Mouse (Mus musculus) v-Abl transformed pro-B cells (cell line): ENCODE data around the gene Pa2g4.

Experiments
- in situ Hi-C, 2 experiments: fragments of 400-800 bp; cut with MboI; formaldehyde crosslinking; loops; one replicate each; pipeline ENCODE4 v1.15.1; 2025; ENCODE audit not compliant: unreplicated experiment in 2 of 2

The Pa2g4 gene

DNA sequence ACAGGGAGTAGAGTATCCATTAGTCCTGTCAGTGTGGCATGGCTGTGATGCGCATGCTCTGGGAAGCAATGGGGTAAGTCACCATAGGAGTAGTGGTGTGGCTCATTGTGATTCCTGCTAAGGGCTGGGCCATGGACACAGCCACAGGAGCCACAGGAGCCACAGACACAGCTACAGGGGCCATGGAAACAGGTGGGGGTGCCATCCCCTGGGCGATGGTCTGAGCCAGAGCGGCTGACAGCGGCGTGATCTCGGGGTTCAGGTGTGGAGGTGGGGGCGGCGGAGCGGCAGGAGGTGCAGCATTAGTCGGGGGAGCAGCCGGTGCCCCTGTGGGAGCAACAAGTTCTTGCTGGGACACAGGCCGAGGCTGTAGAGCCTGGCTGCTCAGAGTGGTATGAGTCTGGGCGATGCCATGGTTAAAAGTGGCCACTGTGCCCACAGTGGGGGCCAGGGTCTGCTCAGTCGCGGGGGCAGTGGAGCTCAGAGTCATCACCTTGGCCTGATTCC is 21.6 kb downstream of the Pa2g4 start:
- in situ Hi-C loops = loop anchor here in 1 of 2 experiments (10.0 kb wide), 2 partner anchors 131 to 209 kb away; partner anchors contain the start of genes Cs and Suox

- in situ Hi-C loops = loop anchor here in 1 of 2 experiments (10.0 kb wide), 2 partner anchors 132 to 208 kb away; partner anchors contain the start of genes Cs and Suox
These were observed 22.7 kb downstream of the Pa2g4 start for GRCm38 (mm10) chr10:128543100-128543499.

DNA sequence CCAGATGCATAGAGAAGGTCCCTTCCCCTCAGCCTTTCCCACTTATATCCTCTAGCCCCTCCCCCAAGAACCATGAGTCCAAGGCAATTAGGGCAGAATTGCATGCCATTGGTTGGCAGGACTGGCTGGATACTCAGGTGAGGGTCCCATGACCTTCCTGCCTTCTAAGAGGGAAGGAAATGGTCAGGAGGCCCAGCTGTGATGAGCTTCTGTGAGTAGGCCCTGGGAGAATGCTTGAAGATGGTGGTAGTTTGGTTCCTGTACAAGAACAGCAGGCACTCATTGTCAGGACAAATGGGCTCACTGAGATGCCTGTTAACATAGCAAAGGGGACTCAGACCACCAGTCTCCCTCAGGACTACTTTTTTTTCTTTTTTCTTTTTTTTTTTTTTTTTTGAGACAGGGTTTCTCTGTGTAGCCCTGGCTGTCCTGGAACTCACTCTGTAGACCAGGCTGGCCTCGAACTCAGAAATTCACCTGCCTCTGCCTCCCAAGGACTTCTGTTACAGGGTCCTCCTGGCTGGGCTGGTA is 27.4 kb downstream of the Pa2g4 start:
- in situ Hi-C loops = loop anchor here in 1 of 2 experiments (5.0 kb wide), 1 partner anchor 46 kb away; the partner anchor contains the start of gene Myl6

DNA sequence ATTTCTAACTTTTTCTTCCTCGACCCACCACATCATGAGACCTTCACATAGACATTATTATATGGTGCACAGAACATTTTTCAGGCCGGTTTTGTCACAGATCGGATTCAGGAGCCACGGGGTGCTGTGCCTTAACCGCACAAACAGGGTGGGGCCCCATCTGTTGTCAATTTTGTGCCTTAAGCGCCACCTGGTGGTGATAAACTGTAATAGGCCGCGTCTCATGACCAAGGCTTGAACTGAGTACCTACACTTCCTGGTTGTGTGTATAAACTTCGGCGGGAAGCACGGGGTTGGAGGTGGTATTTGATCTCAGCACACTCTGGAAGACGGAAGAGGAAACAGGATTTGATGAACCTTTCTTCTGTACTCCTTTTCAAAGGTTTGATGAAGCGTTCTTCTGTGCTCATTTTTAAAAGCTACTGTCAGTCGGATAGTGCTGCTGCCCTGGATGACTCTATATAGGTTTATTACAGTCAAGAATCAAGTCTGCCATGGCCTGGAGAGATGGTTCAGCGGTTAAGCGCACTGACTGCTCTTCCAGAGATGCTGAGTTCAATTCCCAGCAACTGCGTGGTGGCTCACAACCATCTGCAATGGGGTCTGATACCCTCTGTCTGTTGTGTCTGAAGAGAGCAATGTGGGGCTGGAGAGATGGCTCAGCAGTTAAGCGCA is 29.4 kb downstream of the Pa2g4 start:
- in situ Hi-C loops = loop anchor here in 1 of 2 experiments (5.0 kb wide), 1 partner anchor 44 kb away; the partner anchor contains the start of gene Myl6

- in situ Hi-C loops = loop anchor here in 1 of 2 experiments (5.0 kb wide), 1 partner anchor 43 kb away; the partner anchor contains the start of gene Myl6
These were observed 30.0 kb downstream of the Pa2g4 start for GRCm38 (mm10) chr10:128535624-128536265.

- in situ Hi-C loops = loop anchor here in 1 of 2 experiments (5.0 kb wide), 1 partner anchor 43 kb away; the partner anchor contains the start of gene Myl6
These were observed 30.6 kb downstream of the Pa2g4 start for GRCm38 (mm10) chr10:128535206-128535605.

GRCm38 (mm10) chr10:128526366-128527356 is 39.1 kb downstream of the Pa2g4 start:
- in situ Hi-C loops = loop anchor here in 1 of 2 experiments (5.0 kb wide), 2 partner anchors 34 to 64 kb away; partner anchors contain the start of gene Myl6

- in situ Hi-C loops = loop anchor here in 1 of 2 experiments (5.0 kb wide), 2 partner anchors 33 to 63 kb away; partner anchors contain the start of gene Myl6
These were observed 40.0 kb downstream of the Pa2g4 start, which contains the start of gene Esyt1 for GRCm38 (mm10) chr10:128525671-128526308. TSS of gene Esyt1 (minus strand) at chr10:128525871.

- in situ Hi-C loops = loop anchor here in 1 of 2 experiments (5.0 kb wide), 2 partner anchors 33 to 63 kb away; partner anchors contain the start of gene Myl6
These were observed 40.8 kb downstream of the Pa2g4 start for GRCm38 (mm10) chr10:128524732-128525662.

DNA sequence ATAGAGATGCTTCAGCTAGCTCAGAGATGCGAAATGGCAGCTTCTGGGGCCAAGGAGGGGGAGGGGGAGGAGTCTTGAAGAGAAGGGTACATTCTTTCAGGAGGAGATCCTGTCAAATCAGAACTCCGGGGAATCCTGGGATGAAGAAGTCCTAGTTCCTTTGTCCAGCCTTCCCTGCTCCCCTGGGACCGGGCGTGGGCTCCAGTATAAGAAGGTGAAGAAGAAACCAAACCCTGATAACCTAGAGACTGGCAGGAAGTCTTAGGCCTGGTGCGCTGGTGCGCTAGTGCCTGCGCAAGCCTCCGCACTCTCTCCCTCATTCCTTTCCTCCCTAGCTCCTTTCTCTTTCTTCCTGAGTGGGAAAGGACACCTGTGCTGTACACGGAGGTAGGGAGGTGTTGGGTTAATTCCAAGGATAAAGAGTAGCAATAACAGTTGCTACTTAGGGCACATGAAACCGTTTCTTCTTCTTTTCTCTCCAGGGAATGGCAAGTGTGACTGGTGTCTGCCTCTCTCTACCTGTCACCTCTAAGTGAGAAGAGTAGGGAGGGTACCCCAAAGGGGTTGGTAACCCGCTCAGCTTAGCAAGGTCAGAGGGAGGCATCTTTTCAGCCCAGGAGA is 41.6 kb downstream of the Pa2g4 start:
- in situ Hi-C loops = no loop called here

DNA sequence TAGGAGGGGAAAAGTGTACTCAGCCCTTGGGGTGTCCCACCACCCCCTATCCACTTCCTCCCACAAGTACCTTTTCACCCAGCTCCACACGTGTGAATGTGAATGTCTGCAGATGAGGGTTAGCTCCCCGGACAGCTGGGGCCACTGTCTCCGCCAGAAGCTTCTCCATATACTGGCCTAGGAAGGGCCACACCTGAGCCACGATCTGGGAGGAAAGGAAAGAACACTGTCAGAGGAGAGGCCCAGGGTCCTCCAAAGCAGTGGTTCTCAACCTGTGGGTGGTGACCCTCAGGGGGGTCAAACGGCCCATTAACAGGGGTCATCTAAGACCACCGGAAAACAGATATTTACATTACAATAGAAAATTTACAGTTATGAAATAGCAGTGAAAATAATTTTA is 43.4 kb downstream of the Pa2g4 start:
- in situ Hi-C loops = no loop called here

DNA sequence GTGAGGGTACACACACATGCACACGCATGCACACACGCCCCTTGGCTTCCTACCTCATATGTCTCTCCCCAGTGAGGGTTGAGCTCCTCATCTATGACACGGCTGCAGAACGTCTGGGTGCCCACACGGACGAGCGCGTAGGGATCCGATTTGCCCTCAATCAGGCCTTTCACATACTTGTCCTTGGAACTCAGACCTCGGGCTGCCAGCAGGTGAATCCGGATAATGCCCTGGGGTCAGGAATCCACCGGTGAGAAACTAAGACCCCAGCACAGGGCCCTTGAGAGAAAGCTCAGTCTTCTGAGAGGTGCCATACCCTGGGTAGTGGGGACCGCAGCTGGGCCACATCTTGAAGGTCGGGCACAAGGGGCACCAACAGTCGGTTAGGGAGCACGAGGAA is 45.2 kb downstream of the Pa2g4 start:
- in situ Hi-C loops = no loop called here

DNA sequence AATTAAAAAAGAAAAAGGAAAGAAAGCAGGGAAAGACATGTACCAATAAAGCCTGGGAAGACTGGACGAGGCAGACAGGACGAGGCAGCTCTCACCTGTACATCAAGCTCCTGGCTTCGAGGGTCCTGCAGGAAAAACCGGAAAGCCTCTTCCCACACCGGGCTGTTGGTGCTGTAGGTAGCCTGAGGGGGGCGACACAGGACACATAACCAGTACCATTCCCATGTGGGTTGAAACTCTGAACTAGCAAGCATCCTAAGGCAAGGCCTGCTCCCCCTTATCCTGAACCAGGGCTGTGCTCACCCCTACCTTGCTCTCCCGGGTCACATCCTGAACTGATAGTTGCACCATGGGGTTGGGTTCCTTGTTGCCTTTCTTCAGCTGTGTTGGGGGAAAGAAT is 47.0 kb downstream of the Pa2g4 start:
- in situ Hi-C loops = no loop called here

DNA sequence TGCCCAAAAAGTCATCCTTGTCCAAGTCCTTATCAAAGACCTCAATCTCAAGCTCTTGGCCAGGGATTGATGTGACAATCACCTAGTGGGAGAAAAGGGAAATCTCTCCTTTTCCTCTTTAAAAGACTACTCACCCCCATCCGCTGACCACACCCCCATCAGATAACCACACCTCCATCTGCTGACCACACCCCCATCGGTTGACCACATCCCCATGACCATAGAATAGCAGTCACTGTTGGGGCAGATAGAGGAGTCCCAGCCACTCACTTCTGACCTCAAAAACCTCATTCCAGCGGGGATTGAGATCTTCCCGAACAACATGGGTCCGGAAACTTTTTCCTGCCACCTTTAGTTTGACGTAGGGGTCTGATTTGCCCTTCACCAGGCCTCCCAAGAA is 49.1 kb downstream of the Pa2g4 start:
- in situ Hi-C loops = no loop called here

GRCm38 (mm10) chr10:128516029-128516428 is 49.8 kb downstream of the Pa2g4 start:
- in situ Hi-C loops = no loop called here

DNA sequence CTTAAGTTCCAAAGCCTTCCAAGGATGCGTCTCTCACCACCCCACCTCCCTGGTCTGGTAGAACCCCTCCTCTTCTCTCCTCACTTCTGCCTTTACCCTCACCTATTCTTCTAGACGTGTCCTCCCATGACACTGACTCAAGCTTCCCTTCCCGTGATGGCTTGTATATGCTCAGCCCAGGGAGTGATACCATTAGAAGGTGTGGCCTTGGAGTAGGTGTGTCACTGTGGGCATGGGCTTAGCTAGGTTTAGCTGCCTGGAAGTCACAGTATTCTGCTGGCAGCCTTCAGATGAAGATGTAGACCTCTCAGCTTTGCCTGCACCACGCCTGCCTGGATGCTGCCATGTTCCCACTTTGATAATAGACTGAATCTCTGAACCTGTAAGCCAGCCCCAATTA is 50.7 kb downstream of the Pa2g4 start:
- in situ Hi-C loops = no loop called here

DNA sequence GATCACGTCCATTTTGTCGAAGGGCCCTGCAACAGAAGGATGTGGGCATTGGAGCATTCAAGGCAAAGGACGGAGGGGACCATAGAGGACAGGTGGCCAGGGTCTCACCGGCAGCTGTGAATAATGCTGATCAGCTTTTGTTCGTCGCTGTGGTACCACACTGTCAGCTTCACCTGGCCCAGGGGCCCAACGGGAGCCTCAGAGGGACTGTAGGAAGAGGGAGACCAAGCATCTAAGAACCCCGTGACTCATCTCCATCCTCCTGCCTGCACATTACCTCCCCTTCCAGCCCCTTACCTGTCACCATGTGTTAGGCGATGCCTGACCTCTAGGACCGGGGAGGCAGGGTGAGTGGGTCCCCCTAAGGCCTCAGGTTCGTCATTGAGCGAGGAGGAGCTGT is 54.0 kb downstream of the Pa2g4 start:
- in situ Hi-C loops = no loop called here

DNA sequence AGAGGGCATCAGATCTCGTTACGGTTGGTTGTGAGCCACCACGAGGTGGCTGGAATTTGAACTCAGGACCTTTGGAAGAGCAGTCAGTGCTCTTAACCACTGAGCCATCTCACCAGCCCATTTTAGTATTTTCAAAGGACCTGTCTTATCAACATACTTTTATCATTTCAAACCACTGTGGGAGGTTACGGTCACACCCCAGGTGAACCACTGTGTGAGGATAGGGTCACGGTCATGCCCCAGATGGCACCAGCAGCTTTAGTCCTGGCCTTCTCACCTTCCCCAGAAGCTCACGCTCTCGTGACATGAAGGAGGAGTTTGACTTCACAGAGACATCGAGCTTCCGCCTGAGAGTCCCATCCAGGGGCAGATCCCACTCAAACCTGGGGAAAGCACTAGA is 54.6 kb downstream of the Pa2g4 start:
- in situ Hi-C loops = no loop called here
